Mouse (Mus musculus): ENCODE data around the gene Pbld2.
A peak's percentile ranks its signal among the peaks of the same experiment; 100 is the strongest.

Pbld2 gene

DNA sequence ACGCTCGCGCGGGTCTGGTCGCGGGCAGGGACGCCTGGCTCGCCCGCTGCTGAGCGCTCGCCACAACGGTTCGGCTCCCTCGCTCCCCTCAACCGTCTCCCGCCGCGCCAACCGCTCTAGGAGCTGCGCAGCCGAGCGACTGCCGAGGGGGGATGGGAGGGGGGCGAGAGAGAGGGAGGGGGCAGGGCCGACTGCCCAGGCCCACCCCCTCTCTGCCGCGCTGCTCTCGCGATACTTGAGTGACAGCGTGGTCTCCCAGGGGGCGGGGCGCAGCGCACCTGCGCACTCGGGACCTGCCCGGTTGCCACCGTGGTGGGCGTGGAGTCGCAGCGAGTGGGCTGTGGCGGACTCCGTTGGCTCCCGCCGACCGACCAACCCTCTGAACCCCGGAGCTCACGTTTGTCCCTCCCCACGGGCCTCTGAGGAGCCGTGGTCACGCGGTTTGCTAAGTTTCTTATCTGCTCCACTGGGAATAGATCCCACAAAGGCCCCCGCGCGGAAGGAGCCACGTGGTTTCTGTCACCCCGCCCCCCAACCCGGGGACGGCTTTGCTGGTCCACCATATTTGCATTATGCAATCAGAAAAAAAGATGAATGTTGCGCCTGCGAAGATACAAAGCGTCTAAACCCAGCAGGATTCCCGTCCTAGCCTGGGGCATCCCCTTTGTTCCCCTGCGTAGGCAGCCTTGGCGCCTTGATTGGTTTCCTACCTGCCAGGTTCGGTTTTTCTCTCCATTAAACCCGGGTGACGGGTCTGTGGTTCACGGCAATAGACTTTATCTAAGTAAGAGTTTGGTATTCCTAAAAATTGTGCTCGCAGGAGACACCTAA lies at the start of gene Pbld2, which contains the start of gene Hnrnph3:
Pbld2 (plus strand) TSS at position 567 of the 831 bp plus-strand sequence.
Hnrnph3 (minus strand) TSS at position 469 of the 831 bp plus-strand sequence.
- peak; percentile 79 for DNase-seq (ENCODE audit: extremely low read depth, low read depth, low spot score)

- DNase-seq (ENCODE audit: extremely low read depth, low read depth, low spot score), result no peak
Measured at GRCm38 (mm10) chr10:62979667-62980038, 44.5 kb upstream of the Pbld2 start.

DNA sequence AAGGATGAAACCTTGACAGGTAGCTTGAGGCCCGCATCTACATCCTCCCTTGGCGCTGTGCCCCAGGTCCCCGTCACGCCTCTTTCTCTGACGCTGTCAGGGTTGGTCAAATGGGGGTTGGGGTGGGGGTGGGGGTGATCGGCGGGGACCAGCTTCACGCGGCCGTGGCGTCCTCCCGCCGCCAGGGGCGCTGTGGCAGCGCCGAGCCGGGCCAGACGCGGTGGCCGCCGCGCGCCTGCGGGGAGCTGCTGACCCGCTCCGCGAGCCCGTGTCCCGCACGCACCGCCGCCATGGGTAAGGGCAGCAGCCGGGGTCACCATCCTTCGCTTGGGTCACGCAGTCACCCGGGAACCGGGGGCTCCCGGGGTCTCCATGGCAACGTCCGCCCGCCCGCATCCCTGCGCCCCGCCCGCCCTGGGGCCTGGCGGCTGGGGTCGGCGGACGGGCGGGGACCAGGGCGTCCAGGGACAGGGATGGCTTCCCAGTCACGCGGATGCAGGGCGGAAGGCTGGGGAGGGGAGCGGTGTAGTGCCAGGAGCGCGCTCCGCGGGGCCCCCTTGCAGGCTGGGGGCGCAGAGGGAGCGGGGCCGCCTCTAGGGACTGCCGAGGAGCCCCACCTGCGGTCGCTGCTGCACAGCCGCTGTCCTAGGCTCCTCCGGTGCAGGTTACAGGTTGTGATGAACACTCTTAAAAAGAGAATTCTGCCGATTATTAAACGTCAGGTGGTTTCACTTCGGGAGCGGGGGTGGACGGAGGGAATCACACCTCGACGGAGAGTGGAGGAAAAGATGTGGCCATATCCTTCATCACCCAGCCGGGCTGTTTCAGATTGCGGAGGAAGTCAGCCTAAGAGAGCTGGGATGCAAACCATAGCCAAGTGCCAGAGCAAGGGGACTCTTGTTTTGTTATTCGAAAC lies 43.8 kb upstream of the Pbld2 start, which contains the start of gene Rufy2:
Rufy2 (plus strand) TSS at position 185 of the 916 bp plus-strand sequence.
- DNase-seq (ENCODE audit: extremely low read depth, low read depth, low spot score), result no peak

- no peak for DNase-seq (ENCODE audit: extremely low read depth, low read depth, low spot score)
Measured at GRCm38 (mm10) chr10:62984072-62984471, 40.0 kb upstream of the Pbld2 start.

- no peak for DNase-seq (ENCODE audit: extremely low read depth, low read depth, low spot score)
Measured at GRCm38 (mm10) chr10:62984495-62984894, 39.6 kb upstream of the Pbld2 start.

DNA sequence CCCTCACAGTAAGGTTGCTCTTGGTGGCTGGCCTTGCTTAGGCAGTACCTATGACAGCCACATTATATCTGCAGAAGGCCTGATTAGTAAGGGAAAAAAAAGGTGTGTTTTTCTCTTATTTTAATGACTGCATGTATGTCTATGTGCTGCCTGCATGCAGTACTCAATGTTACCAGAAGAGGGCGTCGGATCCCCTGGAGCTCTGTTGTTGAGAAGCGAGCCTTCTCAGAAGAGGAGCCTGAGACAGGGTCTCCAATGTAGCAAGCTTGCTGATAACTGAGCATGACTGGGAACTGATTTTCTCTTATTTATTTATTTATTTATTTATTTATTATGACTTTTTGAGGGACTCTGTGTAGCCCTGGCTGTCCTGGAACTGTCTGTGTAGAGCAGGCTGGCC lies 36.8 kb upstream of the Pbld2 start:
- DNase-seq (ENCODE audit: extremely low read depth, low read depth, low spot score), result no peak

- DNase-seq (ENCODE audit: extremely low read depth, low read depth, low spot score), result no peak
Measured at GRCm38 (mm10) chr10:62990636-62991035, 33.5 kb upstream of the Pbld2 start.

- no peak for DNase-seq (ENCODE audit: extremely low read depth, low read depth, low spot score)
Measured at GRCm38 (mm10) chr10:62993991-62994390, 30.1 kb upstream of the Pbld2 start.

DNA sequence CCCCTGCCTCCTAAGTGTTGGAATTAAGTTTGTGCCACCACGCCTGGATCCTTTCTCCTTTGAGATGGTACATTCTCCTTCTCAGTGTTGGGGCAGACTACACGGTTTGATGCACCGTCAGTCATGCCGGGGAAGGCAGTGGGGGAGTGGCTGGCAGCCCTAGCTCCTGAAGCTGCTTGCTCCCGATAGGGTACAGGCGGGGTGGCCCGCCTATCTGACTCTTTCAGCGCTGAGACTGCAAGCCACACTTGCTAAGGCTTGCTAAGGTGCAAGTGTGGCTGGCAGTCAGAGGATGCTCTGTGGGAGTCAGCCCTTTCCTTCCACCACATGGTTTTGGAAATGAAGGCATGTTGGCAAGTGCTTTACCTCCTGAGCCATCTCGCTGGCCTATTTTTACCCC lies 23.5 kb upstream of the Pbld2 start:
- DNase-seq (ENCODE audit: extremely low read depth, low read depth, low spot score), result no peak

GRCm38 (mm10) chr10:63003252-63003651 lies 20.9 kb upstream of the Pbld2 start:
- no peak for DNase-seq (ENCODE audit: extremely low read depth, low read depth, low spot score)

DNA sequence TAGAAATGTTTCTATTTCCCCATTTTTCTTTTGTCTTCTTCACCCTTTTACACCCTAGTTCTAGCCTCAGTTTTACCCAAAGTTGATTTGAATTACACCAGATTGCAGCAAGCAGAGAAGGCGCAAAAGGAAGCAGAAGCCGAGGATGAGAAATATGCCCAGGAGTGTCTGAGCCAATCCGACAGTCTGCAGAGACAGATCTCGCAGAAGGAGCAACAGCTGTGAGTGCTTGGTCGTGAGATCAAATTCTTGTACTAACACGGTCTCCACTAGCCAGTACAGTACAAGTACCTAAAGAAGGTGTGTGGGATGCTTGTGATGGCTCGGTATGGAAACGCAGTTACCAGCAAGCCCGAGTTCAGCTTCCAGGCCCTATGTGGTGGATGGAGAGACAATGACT lies 19.6 kb upstream of the Pbld2 start:
- DNase-seq (ENCODE audit: extremely low read depth, low read depth, low spot score), result no peak

DNA sequence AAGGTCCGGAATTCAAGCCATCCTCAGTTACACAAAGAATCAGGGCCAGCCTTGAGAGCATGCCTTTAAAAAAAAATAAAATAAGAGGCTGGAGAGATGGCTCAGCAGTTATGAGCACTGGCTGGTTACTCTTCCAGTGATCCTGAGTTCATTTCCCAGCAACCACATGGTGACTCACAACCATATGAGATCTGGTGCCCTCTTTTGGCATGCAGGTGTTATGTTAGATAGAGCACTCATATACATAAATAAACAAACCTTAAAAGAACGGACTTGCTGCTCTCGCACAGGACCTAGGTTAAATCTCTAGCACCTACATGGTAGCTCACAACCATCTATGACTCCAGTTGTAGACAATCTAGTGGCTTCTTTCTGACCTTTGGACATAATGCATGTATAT lies 15.9 kb upstream of the Pbld2 start:
- no peak for DNase-seq (ENCODE audit: extremely low read depth, low read depth, low spot score)

- no peak for DNase-seq (ENCODE audit: extremely low read depth, low read depth, low spot score)
Measured at GRCm38 (mm10) chr10:63010268-63010667, 13.8 kb upstream of the Pbld2 start.

GRCm38 (mm10) chr10:63011556-63011955 lies 12.6 kb upstream of the Pbld2 start:
- DNase-seq (ENCODE audit: extremely low read depth, low read depth, low spot score), result no peak

DNA sequence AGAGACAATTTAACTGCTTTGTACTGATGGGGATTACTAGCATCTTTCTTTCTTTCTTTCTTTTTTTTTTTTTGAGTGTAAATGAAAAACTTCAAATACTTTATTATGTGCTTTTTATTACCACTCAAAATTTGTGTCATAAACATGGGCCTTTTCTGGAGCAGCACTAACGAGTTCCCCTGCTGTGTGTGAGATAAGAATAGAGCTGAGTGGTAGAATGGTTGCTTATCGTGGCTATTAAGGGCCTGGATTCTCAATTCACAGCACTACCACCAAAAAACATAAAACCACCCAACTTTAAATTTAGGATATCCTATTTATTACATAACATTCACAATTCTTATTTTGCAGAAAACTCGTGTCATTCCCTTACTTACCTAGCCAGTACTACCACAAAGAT lies 10.6 kb upstream of the Pbld2 start:
- no peak for DNase-seq (ENCODE audit: extremely low read depth, low read depth, low spot score)

GRCm38 (mm10) chr10:63014168-63014567 lies 9.9 kb upstream of the Pbld2 start:
- no peak for DNase-seq (ENCODE audit: extremely low read depth, low read depth, low spot score)

DNA sequence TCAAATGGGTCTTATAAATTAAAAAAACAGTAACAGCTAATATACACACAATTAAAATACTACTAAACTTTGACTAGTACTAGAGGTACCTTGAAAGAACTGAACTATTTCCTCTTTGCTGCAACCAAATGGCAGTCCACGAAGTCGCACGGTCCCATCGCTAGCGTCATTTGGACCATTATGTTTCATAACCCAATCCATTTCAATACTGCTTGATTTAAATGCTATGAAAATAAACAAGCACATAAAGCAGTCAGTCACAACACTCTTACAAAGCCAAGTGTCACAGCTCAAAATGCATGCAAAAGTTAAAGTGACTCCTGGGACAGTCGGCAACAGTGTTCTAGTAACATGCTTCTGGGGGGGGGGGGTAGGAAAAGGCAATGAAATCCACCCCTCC lies 4.8 kb upstream of the Pbld2 start:
- no peak for DNase-seq (ENCODE audit: extremely low read depth, low read depth, low spot score)

DNA sequence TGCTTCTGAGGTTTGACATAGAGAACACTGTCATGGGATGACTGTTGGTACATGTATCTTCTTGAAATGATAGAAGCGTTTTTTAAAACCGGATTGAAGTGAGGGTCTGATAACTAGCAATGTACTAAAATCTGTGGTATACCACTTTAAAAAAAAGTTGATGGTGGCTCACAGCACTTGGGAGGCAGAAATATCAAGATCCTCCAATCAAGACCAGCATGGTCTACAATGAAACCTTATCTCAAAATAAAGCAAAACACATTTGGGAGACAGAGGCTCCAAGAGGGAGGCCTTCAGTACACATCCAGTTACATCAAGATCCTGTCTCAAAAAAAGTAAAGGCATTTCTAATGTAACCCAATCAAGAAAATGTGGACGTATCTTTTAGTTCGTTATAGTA lies 2.4 kb upstream of the Pbld2 start:
- no peak for DNase-seq (ENCODE audit: extremely low read depth, low read depth, low spot score)

DNA sequence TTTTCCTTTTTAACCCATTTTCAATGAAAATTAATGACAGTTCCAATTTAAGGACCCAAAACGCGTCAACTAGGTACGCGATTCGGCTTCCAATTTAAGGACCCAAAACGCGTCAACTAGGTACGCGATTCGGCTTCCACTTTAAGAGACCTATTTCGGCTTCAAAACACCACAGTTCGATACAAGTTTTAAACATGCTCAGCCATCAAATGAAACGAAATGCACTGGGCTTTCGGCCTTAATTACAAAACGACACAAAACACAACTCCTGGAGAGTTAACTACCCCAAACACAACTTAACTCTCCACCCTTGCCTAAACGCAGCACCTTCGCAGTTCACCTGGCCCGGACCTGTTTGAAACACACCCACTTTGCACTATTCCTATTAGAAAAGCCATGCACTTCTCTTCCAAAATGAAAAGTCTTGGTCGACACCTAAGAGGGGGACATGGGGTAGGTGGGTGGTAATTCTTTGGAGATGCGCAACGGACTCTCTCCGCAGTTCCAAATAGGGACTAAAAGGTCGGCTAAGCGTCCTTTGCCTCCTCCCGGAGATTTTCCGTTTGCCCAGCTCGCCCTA lies 1.5 kb upstream of the Pbld2 start:
- no peak for DNase-seq (ENCODE audit: extremely low read depth, low read depth, low spot score)

DNA sequence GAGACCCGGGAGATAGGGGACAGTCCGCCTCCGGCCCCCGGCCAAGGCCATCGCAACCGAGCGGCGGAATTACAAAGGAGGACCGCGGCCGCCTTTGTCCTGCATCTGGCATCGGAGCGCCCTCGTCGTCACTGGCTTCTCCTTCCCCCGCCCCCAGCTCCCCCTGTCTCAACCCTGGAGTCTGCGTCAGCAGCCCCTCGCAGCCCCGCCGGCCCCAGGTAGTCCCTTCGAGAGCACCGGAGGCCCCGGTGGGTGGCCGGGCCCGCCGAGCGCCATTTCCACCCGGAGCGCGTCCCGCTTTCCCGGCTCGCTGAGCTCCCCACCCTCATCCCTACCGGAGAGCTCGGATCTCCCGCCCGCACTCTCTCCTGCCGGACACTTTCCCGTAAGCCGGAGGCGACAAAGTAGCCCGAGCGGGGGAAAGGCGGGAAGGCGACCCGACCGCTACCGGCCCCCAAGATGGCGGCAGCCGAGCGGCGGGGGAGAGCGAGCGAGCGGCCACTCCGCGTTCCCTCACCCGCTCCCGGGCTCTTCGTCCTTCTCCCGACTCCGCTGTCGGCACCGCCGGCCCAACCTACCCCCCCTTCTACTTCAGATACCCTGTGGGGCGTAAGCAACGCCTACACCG lies 880 bp upstream of the Pbld2 start:
- DNase-seq (ENCODE audit: extremely low read depth, low read depth, low spot score), result no peak

- DNase-seq (ENCODE audit: extremely low read depth, low read depth, low spot score), result no peak
Measured at GRCm38 (mm10) chr10:63024580-63024910, 430 bp downstream of the Pbld2 start.
